Mouse (Mus musculus): Measurements from ENCODE around the gene Slc6a21. TPM values are rescaled to one million over a fixed set of nuclear protein-coding genes. Genes with fewer than 3 reads are reported as not detected.

The Slc6a21 gene
- total and polyA plus RNA-seq, 3 experiments = 0.38 TPM; not detected in 2

DNA sequence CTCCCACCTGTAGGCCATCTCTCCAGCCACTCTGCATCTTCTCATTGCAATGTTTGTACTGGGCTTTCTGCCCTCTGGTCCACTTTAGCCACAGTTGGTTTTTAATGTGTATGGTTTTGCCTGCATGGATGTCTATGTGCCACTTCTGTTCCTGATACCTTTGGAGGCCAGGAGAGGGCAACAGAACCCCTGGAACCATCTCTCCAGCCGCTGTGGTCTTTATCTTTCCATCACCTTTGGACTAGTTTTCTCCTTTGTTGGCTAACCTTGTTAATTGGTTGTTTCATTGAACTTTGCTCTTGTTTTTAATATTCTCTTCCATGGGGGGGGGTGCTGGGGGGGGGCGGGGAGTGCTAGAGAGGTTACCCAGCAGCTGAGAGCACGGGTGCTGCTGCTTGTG, 13.0 kb upstream of the Slc6a21 start:
- no peaks in the 10 kb centered on the region for H3K4me1 ChIP-seq (ENCODE audit: insufficient read depth, low read depth, low read length)
- H3K27me3 ChIP-seq (ENCODE audit: insufficient read depth, low read length) = peaks cover 45% of the 10 kb centered on the region
- H3K4me3 ChIP-seq (ENCODE audit: low read depth, low read length) = no peak overlapping the region
- DNase-seq (ENCODE audit: low spot score) (no peak), ATAC-seq (ENCODE audit: extremely low read depth, insufficient number of reproducible peaks, low FRiP score, poor library complexity, severe bottlenecking) (no peak)
- TF ChIP-seq POLR2AphosphoS5 (IDR thresholded peaks at IDR 0.05; ENCODE audit: insufficient replicate concordance, low read depth, low read length) (no peak), CTCF (IDR thresholded peaks at IDR 0.05; ENCODE audit: low read depth, low read length) (no peak), TAL1 (conservative IDR thresholded peaks at IDR 0.05; ENCODE audit: low read depth, low read length) (no peak), GATA1 (IDR thresholded peaks at IDR 0.05; ENCODE audit: borderline replicate concordance, low read length) (no peak), GATA2 (IDR thresholded peaks at IDR 0.05; ENCODE audit: borderline replicate concordance, low read depth, low read length) (no peak)
- H3K9me3 ChIP-seq (replicated peaks) = no peaks in the 10 kb centered on the region
- H3K36me3 ChIP-seq (replicated peaks) = no peaks in the 10 kb centered on the region

DNA sequence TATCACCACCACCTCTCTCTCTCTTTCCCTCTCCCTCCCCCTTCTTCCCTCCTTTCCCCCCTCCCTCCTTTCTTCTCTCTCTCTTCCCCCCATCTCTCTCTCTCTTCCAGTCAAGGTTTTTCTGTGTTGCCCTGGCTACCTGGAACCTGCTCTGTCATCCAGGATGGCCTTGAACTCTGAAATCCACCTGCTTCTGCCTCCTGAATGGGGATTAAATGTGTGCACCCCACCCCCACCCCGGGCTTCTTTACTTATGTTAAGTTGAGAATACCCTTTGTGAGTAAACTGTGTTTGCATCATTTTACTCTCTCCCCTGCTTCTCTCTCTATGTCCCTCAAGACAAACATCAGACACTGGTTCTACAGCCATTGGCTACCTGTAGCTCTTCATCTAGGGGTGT, 11.8 kb upstream of the Slc6a21 start:
- Histone ChIP-seq H3K36me3 (replicated peaks) (no peaks in the 10 kb centered on the region), H3K4me3 (ENCODE audit: low read depth, low read length) (no peak overlapping the region), H3K4me1 (ENCODE audit: insufficient read depth, low read depth, low read length) (no peaks in the 10 kb centered on the region), H3K9me3 (replicated peaks) (no peaks in the 10 kb centered on the region), H3K27me3 (ENCODE audit: insufficient read depth, low read length) (peaks cover 35% of the 10 kb centered on the region)
- no peak for DNase-seq (ENCODE audit: low spot score)
- no peak for ATAC-seq (ENCODE audit: extremely low read depth, insufficient number of reproducible peaks, low FRiP score, poor library complexity, severe bottlenecking)
- TF ChIP-seq GATA2 (IDR thresholded peaks at IDR 0.05; ENCODE audit: borderline replicate concordance, low read depth, low read length) = no peak
- no peak for TF ChIP-seq GATA1 (IDR thresholded peaks at IDR 0.05; ENCODE audit: borderline replicate concordance, low read length)
- TF ChIP-seq CTCF (IDR thresholded peaks at IDR 0.05; ENCODE audit: low read depth, low read length) = no peak
- no peak for TF ChIP-seq POLR2AphosphoS5 (IDR thresholded peaks at IDR 0.05; ENCODE audit: insufficient replicate concordance, low read depth, low read length)

DNA sequence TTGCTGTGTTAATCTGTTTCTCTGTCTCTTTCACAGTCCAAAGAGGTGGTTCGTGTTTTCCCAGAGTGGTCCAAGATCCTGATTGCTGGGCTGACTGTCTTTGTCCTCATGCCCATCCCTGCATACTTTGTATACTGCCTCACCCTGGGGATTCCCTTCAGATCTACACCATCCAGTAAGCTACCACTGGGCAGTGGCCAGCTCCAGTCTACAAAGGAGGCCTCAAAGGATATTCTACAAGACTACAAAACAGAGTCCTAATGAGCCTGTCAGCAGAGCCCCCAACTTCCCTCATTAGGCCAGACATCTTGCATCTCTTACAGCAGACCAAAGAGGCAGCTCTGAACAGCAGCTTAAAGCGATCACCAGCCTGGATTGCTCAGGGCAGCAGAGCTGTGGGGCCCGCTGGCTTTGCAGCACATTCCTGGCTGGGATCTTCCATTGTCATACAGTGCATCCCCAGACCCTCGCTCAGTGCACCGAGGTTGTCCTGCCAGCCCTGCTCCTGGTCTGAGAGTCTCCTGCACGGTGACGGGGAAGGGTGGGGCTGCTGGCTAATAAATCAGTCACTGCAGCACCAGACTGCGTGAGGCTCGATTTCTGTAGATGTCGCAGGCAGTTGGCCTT, 4.4 kb upstream of the Slc6a21 start:
- no peak overlapping the region for H3K4me3 ChIP-seq (ENCODE audit: low read depth, low read length)
- DNase-seq (ENCODE audit: low spot score) (no peak), ATAC-seq (ENCODE audit: extremely low read depth, insufficient number of reproducible peaks, low FRiP score, poor library complexity, severe bottlenecking) (no peak)
- peaks cover 5% of the 10 kb centered on the region; the same call in 1 of the 2 replicates for H3K4me1 ChIP-seq (ENCODE audit: insufficient read depth, low read depth, low read length)
- H3K9me3 ChIP-seq (replicated peaks) = no peaks in the 10 kb centered on the region
- H3K27me3 ChIP-seq (ENCODE audit: insufficient read depth, low read length) = peaks cover 26% of the 10 kb centered on the region
- TF ChIP-seq CTCF (IDR thresholded peaks at IDR 0.05; ENCODE audit: low read depth, low read length) (no peak), TAL1 (conservative IDR thresholded peaks at IDR 0.05; ENCODE audit: low read depth, low read length) (no peak), GATA1 (IDR thresholded peaks at IDR 0.05; ENCODE audit: borderline replicate concordance, low read length) (no peak), GATA2 (IDR thresholded peaks at IDR 0.05; ENCODE audit: borderline replicate concordance, low read depth, low read length) (no peak)
- H3K36me3 ChIP-seq (replicated peaks) = no peaks in the 10 kb centered on the region

DNA sequence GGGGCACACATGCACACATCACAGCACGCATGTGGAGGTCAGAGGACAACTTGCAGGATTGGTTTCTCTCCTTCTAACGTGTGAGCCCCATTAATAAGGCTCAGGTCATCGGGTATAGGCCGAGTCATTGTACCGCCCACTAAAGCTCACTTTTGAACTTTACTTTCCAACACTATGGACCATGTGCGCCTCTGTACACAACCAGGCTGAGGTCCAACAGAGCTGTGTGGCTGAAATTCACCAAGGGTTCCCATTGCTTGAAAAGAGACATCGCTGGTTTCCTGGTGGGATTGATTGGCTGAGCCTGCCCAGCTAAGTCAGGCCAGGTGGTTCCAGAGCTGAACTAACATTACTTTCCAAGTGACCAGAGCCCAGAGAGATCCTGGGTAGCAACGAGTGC, 3.6 kb upstream of the Slc6a21 start:
- Histone ChIP-seq H3K36me3 (replicated peaks) (no peaks in the 10 kb centered on the region), H3K27me3 (ENCODE audit: insufficient read depth, low read length) (peaks cover 22% of the 10 kb centered on the region), H3K4me3 (ENCODE audit: low read depth, low read length) (no peak overlapping the region), H3K9me3 (replicated peaks) (no peaks in the 10 kb centered on the region), H3K4me1 (ENCODE audit: insufficient read depth, low read depth, low read length) (peaks cover 5% of the 10 kb centered on the region; the same call in 1 of the 2 replicates)
- TF ChIP-seq GATA1 (IDR thresholded peaks at IDR 0.05; ENCODE audit: borderline replicate concordance, low read length) (no peak), POLR2AphosphoS5 (IDR thresholded peaks at IDR 0.05; ENCODE audit: insufficient replicate concordance, low read depth, low read length) (no peak), GATA2 (IDR thresholded peaks at IDR 0.05; ENCODE audit: borderline replicate concordance, low read depth, low read length) (no peak), CTCF (IDR thresholded peaks at IDR 0.05; ENCODE audit: low read depth, low read length) (no peak), TAL1 (conservative IDR thresholded peaks at IDR 0.05; ENCODE audit: low read depth, low read length) (no peak)
- DNase-seq (ENCODE audit: low spot score) (no peak), ATAC-seq (ENCODE audit: extremely low read depth, insufficient number of reproducible peaks, low FRiP score, poor library complexity, severe bottlenecking) (no peak)

DNA sequence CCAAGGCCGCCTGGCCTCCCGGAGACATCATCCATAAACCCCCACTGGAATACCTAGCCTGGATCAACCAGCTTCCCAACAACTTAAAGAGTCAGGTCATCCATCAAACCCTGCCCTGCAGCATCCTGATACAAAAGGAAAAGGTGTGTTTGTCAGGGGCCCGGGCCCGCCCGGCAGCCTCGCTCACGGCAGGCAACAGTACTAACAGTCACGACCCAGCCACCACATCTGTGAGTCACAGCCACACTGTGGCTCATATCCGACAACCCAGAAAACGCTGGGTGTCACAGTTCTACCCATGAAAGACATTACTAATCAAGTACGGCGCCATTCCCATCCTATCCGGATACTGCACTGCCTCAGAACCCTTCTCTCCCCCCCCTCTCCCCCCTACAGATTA, 9.2 kb downstream of the Slc6a21 start:
- Histone ChIP-seq H3K4me3 (ENCODE audit: low read depth, low read length) (no peak overlapping the region), H3K9me3 (replicated peaks) (no peaks in the 10 kb centered on the region), H3K4me1 (ENCODE audit: insufficient read depth, low read depth, low read length) (no peaks in the 10 kb centered on the region), H3K36me3 (replicated peaks) (no peaks in the 10 kb centered on the region), H3K27me3 (ENCODE audit: insufficient read depth, low read length) (peaks cover 10% of the 10 kb centered on the region; the same call in 1 of the 2 replicates)
- no peak for TF ChIP-seq POLR2AphosphoS5 (IDR thresholded peaks at IDR 0.05; ENCODE audit: insufficient replicate concordance, low read depth, low read length)
- TF ChIP-seq GATA2 (IDR thresholded peaks at IDR 0.05; ENCODE audit: borderline replicate concordance, low read depth, low read length) = no peak
- no peak for TF ChIP-seq TAL1 (conservative IDR thresholded peaks at IDR 0.05; ENCODE audit: low read depth, low read length)
- no peak for TF ChIP-seq CTCF (IDR thresholded peaks at IDR 0.05; ENCODE audit: low read depth, low read length)
- TF ChIP-seq GATA1 (IDR thresholded peaks at IDR 0.05; ENCODE audit: borderline replicate concordance, low read length) = no peak
- DNase-seq (ENCODE audit: low spot score) (no peak), ATAC-seq (ENCODE audit: extremely low read depth, insufficient number of reproducible peaks, low FRiP score, poor library complexity, severe bottlenecking) (no peak)

DNA sequence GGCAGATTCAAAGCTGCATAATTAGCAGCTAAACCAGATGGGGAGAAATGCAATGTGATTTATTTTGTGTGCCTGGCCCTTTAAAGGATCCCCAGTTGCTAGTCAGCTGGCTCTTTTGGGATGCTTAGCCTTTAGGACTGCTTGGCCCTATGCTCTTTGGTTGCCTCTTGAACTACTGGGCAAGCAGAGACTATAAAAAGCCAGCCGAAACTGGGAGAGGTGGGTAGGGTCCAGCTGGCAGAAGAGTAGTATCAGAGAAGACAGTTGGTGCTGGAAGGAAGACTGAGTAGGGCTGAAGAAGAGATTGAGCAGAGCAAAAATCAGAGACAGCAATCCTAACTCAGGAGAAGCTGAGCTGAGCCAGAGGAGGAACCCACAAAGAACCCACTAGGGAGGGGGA, 19.3 kb downstream of the Slc6a21 start:
- H3K4me1 ChIP-seq (ENCODE audit: insufficient read depth, low read depth, low read length) = peaks cover 3% of the 10 kb centered on the region; the same call in 1 of the 2 replicates
- H3K27me3 ChIP-seq (ENCODE audit: insufficient read depth, low read length) = peaks cover 13% of the 10 kb centered on the region
- no peak overlapping the region for H3K4me3 ChIP-seq (ENCODE audit: low read depth, low read length)
- no peaks in the 10 kb centered on the region for H3K36me3 ChIP-seq (replicated peaks)
- no peak for ATAC-seq (ENCODE audit: extremely low read depth, insufficient number of reproducible peaks, low FRiP score, poor library complexity, severe bottlenecking)
- no peak for TF ChIP-seq GATA2 (IDR thresholded peaks at IDR 0.05; ENCODE audit: borderline replicate concordance, low read depth, low read length)
- TF ChIP-seq TAL1 (conservative IDR thresholded peaks at IDR 0.05; ENCODE audit: low read depth, low read length) = no peak
- TF ChIP-seq CTCF (IDR thresholded peaks at IDR 0.05; ENCODE audit: low read depth, low read length) = no peak
- DNase-seq (ENCODE audit: low spot score) = no peak
- no peaks in the 10 kb centered on the region for H3K9me3 ChIP-seq (replicated peaks)
